Mouse (Mus musculus) limb, embryonic 11.5 days (tissue): ENCODE results near the gene Olfr870. TPM values are rescaled to one million over a fixed set of nuclear protein-coding genes. Genes with fewer than 3 reads are reported as not detected.

ENCODE experiments used
- ATAC-seq: fragments of 200-750 bp; cut with Nextera tagmentation; 2 replicates; pipeline ENCODE4 v1.8.0; 2017; ENCODE audit warnings: low read depth; ENCODE audit not compliant: insufficient number of reproducible peaks, low FRiP score, low TSS enrichment
- DNase-seq: peaks from one replicate; pipeline ENCODE4 v3.0.0-alpha.2; 2015; ENCODE audit warnings: low spot score
- H3K27ac ChIP-seq: fragments of 300-500 bp; sonication (generic); replicated peaks from 2 replicates; pipeline ENCODE4 v1.5.1; 2014; ENCODE audit warnings: low read depth, mild to moderate bottlenecking, low read length
- H3K27me3 ChIP-seq: fragments of 300-500 bp; sonication (generic); 2 replicates; pipeline ENCODE4 v1.6.1; 2014; ENCODE audit warnings: mild to moderate bottlenecking, low read length, mixed read lengths; ENCODE audit not compliant: control insufficient read depth, insufficient read depth
- H3K36me3 ChIP-seq: fragments of 300-500 bp; sonication (generic); 2 replicates; pipeline ENCODE4 v1.6.1; 2014; ENCODE audit warnings: mild to moderate bottlenecking, low read length, moderate library complexity, mixed read lengths; ENCODE audit not compliant: control insufficient read depth, insufficient read depth
- H3K4me1 ChIP-seq: fragments of 300-500 bp; sonication (generic); 2 replicates; pipeline ENCODE4 v1.6.1; 2014; ENCODE audit warnings: low read length, mixed read lengths; ENCODE audit not compliant: control insufficient read depth, insufficient read depth
- H3K4me2 ChIP-seq: fragments of 300-500 bp; sonication (generic); 2 replicates; pipeline ENCODE4 v1.6.1; 2014; ENCODE audit warnings: low read depth, mild to moderate bottlenecking, moderate library complexity; ENCODE audit not compliant: severe bottlenecking
- H3K4me3 ChIP-seq: fragments of 300-500 bp; sonication (generic); 2 replicates; pipeline ENCODE4 v1.5.1; 2014; ENCODE audit warnings: low read depth, low read length
- H3K9ac ChIP-seq: fragments of 300-500 bp; sonication (generic); 2 replicates; pipeline ENCODE4 v1.6.1; 2014; ENCODE audit warnings: mild to moderate bottlenecking, low read length
- H3K9me3 ChIP-seq: fragments of 300-500 bp; sonication (generic); 2 replicates; pipeline ENCODE4 v1.6.1; 2016; ENCODE audit warnings: low read length; ENCODE audit not compliant: control insufficient read depth
- WGBS: fragments of 180-500 bp; shearing (Covaris S2); extraction: QIAGEN DNeasy Blood & Tissue Kit; methylation state at CpG from one replicate; pipeline ENCODE4 v1.1.7; 2014; 5-methylcytosine and 5-hydroxymethylcytosine counted together
- polyA plus RNA-seq: library from polyadenylated mRNA; unstranded; fragments of >200 nt; fragmentation: Nextera tagmentation; extraction: Ambion mirVana; gene quantifications from 2 replicates; pipeline ENCODE4 v1.2.1, GENCODE M21; 2014

Gene Olfr870
- polyA plus RNA-seq, 1 experiment from 2014 or later, result not detected

DNA sequence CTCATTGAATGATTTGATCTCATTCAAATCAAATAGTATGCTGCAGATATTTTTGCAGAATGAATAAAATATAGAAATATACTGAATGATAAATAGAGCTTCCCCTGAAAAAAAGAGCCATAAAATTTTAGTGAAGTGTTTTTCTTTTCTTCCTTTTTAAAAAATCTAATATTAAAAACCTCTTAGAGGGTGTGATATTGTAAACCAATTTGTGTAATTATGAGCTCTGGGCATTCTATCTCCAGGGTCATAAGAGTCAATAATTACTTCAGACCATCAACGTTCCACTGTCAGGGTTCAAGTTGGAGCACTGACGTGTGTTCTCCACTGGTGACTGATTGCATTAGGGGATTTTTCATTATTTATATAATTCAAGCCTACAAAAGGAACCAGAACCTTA lies 45.1 kb downstream of the Olfr870 start, which contains the start of gene Olfr869:
Olfr869 (plus strand) TSS at position 301 of the 400 bp plus-strand sequence.
- DNase-seq (no peak), ATAC-seq (no peak)
- no peaks in the 10 kb centered on the region for H3K36me3 ChIP-seq
- no peak within 1 kb of the TSS for H3K4me2 ChIP-seq
- WGBS, result 74% methylated on average over 2 of the region's 2 CpGs
- no peak within 1 kb of the TSS for H3K4me3 ChIP-seq
- H3K4me1 ChIP-seq, result no peaks in the 10 kb centered on the region
- H3K9me3 ChIP-seq, result no peaks in the 10 kb centered on the region
- no peaks in the 10 kb centered on the region for H3K27me3 ChIP-seq
- H3K27ac ChIP-seq, result no peak within 1 kb of the TSS
- H3K9ac ChIP-seq, result no peak within 1 kb of the TSS

Other genes starting within 250 kb of the Olfr870 start
- not detected in 2 replicates for gene Olfr866, start 146.0 kb downstream of the Olfr870 start, polyA plus RNA-seq
- gene Olfr867, start 116.5 kb downstream of the Olfr870 start, polyA plus RNA-seq, result not detected in 2 replicates
- not detected in 2 replicates for gene Olfr868, start 75.4 kb downstream of the Olfr870 start, polyA plus RNA-seq
- not detected in 2 replicates for gene Olfr869, start 45.0 kb downstream of the Olfr870 start, polyA plus RNA-seq
- gene Olfr871, start 38.1 kb upstream of the Olfr870 start, polyA plus RNA-seq, result not detected in 2 replicates
- gene Olfr872, start 63.1 kb upstream of the Olfr870 start, polyA plus RNA-seq, result not detected in 2 replicates
- not detected in 2 replicates for gene Olfr39, start 108.3 kb upstream of the Olfr870 start, polyA plus RNA-seq
- not detected in 2 replicates for gene Olfr873, start 124.5 kb upstream of the Olfr870 start, polyA plus RNA-seq
- gene Olfr18, start 162.0 kb upstream of the Olfr870 start, polyA plus RNA-seq, result 0.07 TPM in 1 of 2 replicates, not detected in the other
- 31.9 and 33.2 TPM in 2 replicates for gene Zfp560, start 211.1 kb upstream of the Olfr870 start, polyA plus RNA-seq